Mouse (Mus musculus): Measurements from ENCODE around the gene Hyls1.

DNA sequence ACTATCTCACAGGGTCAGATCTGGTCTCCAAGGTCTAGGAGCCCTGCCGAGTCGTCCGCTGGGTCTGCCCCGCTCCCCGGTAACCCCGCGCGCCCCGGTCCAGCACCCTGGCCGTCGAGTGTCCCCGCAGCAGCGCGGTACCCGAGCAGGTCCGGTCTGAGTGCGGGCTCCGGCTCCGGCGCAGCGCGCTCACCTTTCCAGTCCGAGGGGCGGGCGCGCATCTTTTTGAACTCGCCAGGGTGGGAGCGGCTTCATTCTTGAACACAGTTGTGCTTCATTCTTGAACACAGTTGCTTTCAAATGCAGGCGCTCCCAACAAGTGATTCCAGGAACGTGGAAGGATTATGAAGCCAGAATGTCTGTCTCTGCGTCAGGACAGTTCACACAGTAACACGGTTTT is 4.2 kb upstream of the Hyls1 start:
- TF ChIP-seq CTCF (IDR thresholded peaks at IDR 0.05; ENCODE audit: control insufficient read depth, insufficient read depth, low read length): no peak
- no peak for TF ChIP-seq POLR2A (IDR thresholded peaks at IDR 0.05; ENCODE audit: borderline replicate concordance, control insufficient read depth, low read depth, low read length)
